Mouse (Mus musculus) kidney, embryonic 14.5 days (tissue): ENCODE results near the gene Dnaic1. TPM values are rescaled to one million over a fixed set of nuclear protein-coding genes. Genes with fewer than 3 reads are reported as not detected.

Experiments
- ATAC-seq: fragments of 200-750 bp; cut with Nextera tagmentation; 2 replicates; pipeline ENCODE4 v1.8.0; 2017; ENCODE audit warnings: moderate number of reproducible peaks, mild to moderate bottlenecking, moderate TSS enrichment, moderate library complexity; ENCODE audit not compliant: low FRiP score, low TSS enrichment
- H3K27ac ChIP-seq: fragments of 300-500 bp; sonication (generic); 2 replicates; pipeline ENCODE4 v1.5.1; 2014; ENCODE audit warnings: low read depth, mild to moderate bottlenecking, low read length, moderate library complexity, mixed read lengths
- H3K27me3 ChIP-seq: fragments of 300-500 bp; sonication (generic); 2 replicates; pipeline ENCODE4 v1.6.1; 2014; ENCODE audit warnings: mild to moderate bottlenecking, low read length; ENCODE audit not compliant: control insufficient read depth, insufficient read depth
- H3K36me3 ChIP-seq: fragments of 300-500 bp; sonication (generic); 2 replicates; pipeline ENCODE4 v1.6.1; 2014; ENCODE audit warnings: low read length, mixed read lengths; ENCODE audit not compliant: control insufficient read depth, insufficient read depth
- H3K4me1 ChIP-seq: fragments of 300-500 bp; sonication (generic); 2 replicates; pipeline ENCODE4 v1.6.1; 2014; ENCODE audit warnings: low read length, mixed read lengths; ENCODE audit not compliant: control insufficient read depth, insufficient read depth
- H3K4me2 ChIP-seq: fragments of 300-500 bp; sonication (generic); replicated peaks from 2 replicates; pipeline ENCODE4 v1.6.1; 2014; ENCODE audit warnings: low read depth, mild to moderate bottlenecking, low read length
- H3K4me3 ChIP-seq: fragments of 300-500 bp; sonication (generic); 2 replicates; pipeline ENCODE4 v1.5.1; 2014; ENCODE audit warnings: mild to moderate bottlenecking, low read length
- H3K9ac ChIP-seq: fragments of 300-500 bp; sonication (generic); 2 replicates; pipeline ENCODE4 v1.6.1; 2014; ENCODE audit warnings: low read depth, mild to moderate bottlenecking, low read length, moderate library complexity
- H3K9me3 ChIP-seq: fragments of 300-500 bp; sonication (generic); 2 replicates; pipeline ENCODE4 v1.6.1; 2016; ENCODE audit warnings: low read length; ENCODE audit not compliant: control insufficient read depth
- WGBS: fragments of 180-500 bp; shearing (Covaris S2); extraction: QIAGEN DNeasy Blood & Tissue Kit; methylation state at CpG from one replicate; pipeline ENCODE4 v1.1.7; 2014; 5-methylcytosine and 5-hydroxymethylcytosine counted together
- polyA plus RNA-seq: library from polyadenylated mRNA; unstranded; fragments of >200 nt; fragmentation: Nextera tagmentation; extraction: Ambion mirVana; gene quantifications from 2 replicates; pipeline ENCODE4 v1.2.1, GENCODE M21; 2014

The Dnaic1 gene
- polyA plus RNA-seq, 1 experiment from 2014 or later = 2.2 TPM

DNA sequence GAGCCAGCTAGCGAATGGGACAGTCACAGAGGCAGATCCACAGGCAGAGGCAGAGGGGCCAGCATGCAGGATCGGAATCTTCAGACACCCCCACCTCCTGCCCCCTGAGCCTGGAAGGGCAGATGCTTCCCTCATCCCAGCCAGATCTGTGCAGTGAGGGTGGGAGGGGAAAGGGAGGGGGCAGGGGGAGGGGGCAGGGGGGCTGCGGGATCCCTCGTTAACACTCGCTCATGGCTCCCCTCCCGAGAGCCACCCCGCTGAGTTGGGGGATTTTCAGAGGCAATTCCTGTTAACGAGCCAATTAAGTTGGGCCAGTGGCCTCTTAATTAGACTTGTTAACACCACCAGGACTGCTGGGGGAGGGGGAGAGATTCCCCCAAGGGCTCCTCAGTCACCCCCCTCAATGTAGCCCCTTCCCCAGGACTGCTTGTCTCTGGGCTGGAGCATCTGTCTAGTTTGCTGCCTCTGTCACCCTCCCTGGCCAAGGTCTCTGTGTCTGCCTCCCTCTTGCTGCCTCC, 102.4 kb downstream of the Dnaic1 start:
- Histone ChIP-seq H3K4me1 (peaks cover 41% of the 10 kb centered on the region), H3K9me3 (no peaks in the 10 kb centered on the region), H3K36me3 (peaks cover 27% of the 10 kb centered on the region; the same call in 1 of the 2 replicates), H3K27ac (peak overlapping the region; percentile 42; the same call in 1 of the 2 replicates), H3K27me3 (no peaks in the 10 kb centered on the region), H3K4me2 (0 out of 2 replicates have a peak overlapping the region, but pooled peaks have one; percentile 5), H3K9ac (peak overlapping the region; percentile 18; the same call in 1 of the 2 replicates), H3K4me3 (no peak overlapping the region)
- WGBS = 16% methylated on average over 8 of the region's 8 CpGs
- ATAC-seq = peak; percentile 43; the same call in 1 of the 2 replicates

DNA sequence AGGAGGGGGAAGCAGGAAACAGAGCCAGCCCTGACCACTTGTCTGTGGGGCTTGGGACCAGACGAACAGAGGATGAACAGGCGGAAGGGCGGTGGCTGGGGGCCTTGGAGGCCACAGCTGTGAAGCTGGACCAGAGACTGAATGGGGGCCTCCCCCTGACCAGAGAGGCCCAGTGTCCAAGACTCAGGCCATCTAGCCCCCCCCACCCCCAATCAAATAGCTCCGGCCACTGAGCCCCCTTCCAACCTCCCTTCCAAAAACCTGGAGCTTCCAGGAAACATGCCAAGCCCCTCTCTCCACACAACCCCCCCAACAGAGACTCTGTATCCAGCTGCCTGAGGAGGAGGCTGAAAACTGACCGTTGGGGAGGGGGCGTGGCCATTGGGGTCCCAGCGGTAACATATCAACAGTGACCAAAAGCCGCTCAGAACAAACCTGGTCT, 103.0 kb downstream of the Dnaic1 start:
- peak overlapping the region; percentile 42; the same call in 1 of the 2 replicates for H3K27ac ChIP-seq
- peaks cover 45% of the 10 kb centered on the region for H3K4me1 ChIP-seq
- 0 out of 2 replicates have a peak overlapping the region, but pooled peaks have one; percentile 18 for H3K9ac ChIP-seq
- peaks cover 27% of the 10 kb centered on the region; the same call in 1 of the 2 replicates for H3K36me3 ChIP-seq
- H3K4me2 ChIP-seq = 0 out of 2 replicates have a peak overlapping the region, but pooled peaks have one; percentile 5
- H3K4me3 ChIP-seq = no peak overlapping the region
- ATAC-seq = peak; percentile 18; the same call in 1 of the 2 replicates
- H3K27me3 ChIP-seq = no peaks in the 10 kb centered on the region
- 23% methylated on average over 8 of the region's 8 CpGs for WGBS
- no peaks in the 10 kb centered on the region for H3K9me3 ChIP-seq

DNA sequence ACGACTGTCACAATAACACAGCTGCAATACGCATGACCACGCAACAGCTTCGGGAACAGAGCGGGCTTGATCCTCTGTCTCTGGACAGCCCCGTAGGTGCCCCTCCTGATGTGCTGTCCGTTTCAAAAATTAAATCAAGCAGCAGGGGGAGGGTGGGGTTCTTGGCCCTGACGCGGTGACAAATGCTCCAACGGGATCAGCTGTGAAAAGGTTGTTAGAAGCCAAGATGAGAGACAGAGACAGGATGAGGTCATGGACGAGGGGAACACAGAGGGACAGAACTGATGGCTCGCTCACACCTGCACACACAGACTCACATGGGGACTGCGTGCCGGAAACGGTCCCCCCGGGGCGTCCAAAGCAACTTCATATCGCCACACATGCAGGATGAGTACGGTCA, 103.6 kb downstream of the Dnaic1 start:
- H3K27me3 ChIP-seq = no peaks in the 10 kb centered on the region

GRCm38 (mm10) chr4:41676248-41677005, 106.9 kb downstream of the Dnaic1 start:
- no peak overlapping the region for H3K9ac ChIP-seq
- no peaks in the 10 kb centered on the region for H3K9me3 ChIP-seq
- no peak for ATAC-seq
- no peaks in the 10 kb centered on the region for H3K27me3 ChIP-seq
- H3K4me1 ChIP-seq = peaks cover 69% of the 10 kb centered on the region
- H3K36me3 ChIP-seq = peaks cover 8% of the 10 kb centered on the region; the same call in 1 of the 2 replicates
- WGBS = 56% methylated on average over 17 of the region's 17 CpGs
- H3K4me3 ChIP-seq = no peak overlapping the region
- no peak overlapping the region for H3K27ac ChIP-seq
- no peak overlapping the region; the same call in 1 of the 2 replicates for H3K4me2 ChIP-seq

More for the DNA sequence above, 103.6 kb downstream of the Dnaic1 start:
- no peak overlapping the region for H3K9ac ChIP-seq
- WGBS = 62% methylated on average over 19 of the region's 19 CpGs
- ATAC-seq = no peak
- no peak overlapping the region for H3K4me2 ChIP-seq
- H3K27ac ChIP-seq = no peak overlapping the region
- peaks cover 49% of the 10 kb centered on the region for H3K4me1 ChIP-seq
- no peak overlapping the region for H3K4me3 ChIP-seq
- no peaks in the 10 kb centered on the region for H3K9me3 ChIP-seq
- H3K36me3 ChIP-seq = peaks cover 27% of the 10 kb centered on the region; the same call in 1 of the 2 replicates

- Histone ChIP-seq H3K27me3 (no peaks in the 10 kb centered on the region), H3K4me1 (peaks cover 64% of the 10 kb centered on the region), H3K9ac (no peak overlapping the region), H3K4me2 (peak overlapping the region; percentile 10; the same call in 1 of the 2 replicates), H3K9me3 (no peaks in the 10 kb centered on the region), H3K36me3 (peaks cover 8% of the 10 kb centered on the region; the same call in 1 of the 2 replicates), H3K4me3 (no peak overlapping the region), H3K27ac (peak overlapping the region; percentile 32; the same call in 1 of the 2 replicates)
- 31% methylated on average over 13 of the region's 13 CpGs for WGBS
- peak; percentile 58 for ATAC-seq
These were observed 107.5 kb downstream of the Dnaic1 start for GRCm38 (mm10) chr4:41677006-41677629.

DNA sequence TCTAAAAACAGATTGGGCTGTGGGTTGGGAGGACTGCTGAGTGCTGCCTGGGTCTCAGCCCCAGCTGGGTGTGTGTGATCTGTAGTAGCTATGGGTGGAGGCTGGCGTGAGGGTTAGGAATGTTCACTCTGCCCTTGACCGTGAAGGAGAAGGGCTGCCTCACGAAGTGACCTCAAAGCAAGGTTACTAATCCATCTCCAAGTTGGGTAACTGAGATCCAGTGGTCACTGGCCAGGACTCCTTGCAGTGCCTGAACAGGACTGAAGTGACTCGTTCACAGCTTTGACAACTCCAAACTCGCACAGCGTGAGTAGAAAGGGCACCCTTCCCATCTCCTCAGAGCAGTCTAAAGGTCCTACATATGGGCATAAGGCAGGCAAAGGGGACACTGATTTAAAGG, 109.3 kb downstream of the Dnaic1 start:
- peak overlapping the region; percentile 71; the same call in 1 of the 2 replicates for H3K27ac ChIP-seq
- H3K27me3 ChIP-seq = no peaks in the 10 kb centered on the region
- WGBS = 55% methylated on average over 6 of the region's 6 CpGs
- H3K4me2 ChIP-seq = no peak overlapping the region
- no peak overlapping the region; the same call in 1 of the 2 replicates for H3K9ac ChIP-seq
- ATAC-seq = no peak
- H3K4me3 ChIP-seq = no peak overlapping the region
- peaks cover 61% of the 10 kb centered on the region for H3K4me1 ChIP-seq
- peaks cover 8% of the 10 kb centered on the region; the same call in 1 of the 2 replicates for H3K36me3 ChIP-seq
- no peaks in the 10 kb centered on the region for H3K9me3 ChIP-seq

- Histone ChIP-seq H3K27me3 (no peaks in the 10 kb centered on the region), H3K4me1 (peaks cover 61% of the 10 kb centered on the region), H3K9me3 (no peaks in the 10 kb centered on the region), H3K4me2 (no peak overlapping the region; the same call in 1 of the 2 replicates), H3K9ac (no peak overlapping the region; the same call in 1 of the 2 replicates), H3K27ac (peak overlapping the region; percentile 71; the same call in 1 of the 2 replicates), H3K4me3 (no peak overlapping the region), H3K36me3 (peaks cover 4% of the 10 kb centered on the region; the same call in 1 of the 2 replicates)
- ATAC-seq = peak; percentile 63; the same call in 1 of the 2 replicates
- WGBS = 40% methylated on average over 1 of the region's 2 CpGs
These were observed 109.7 kb downstream of the Dnaic1 start for GRCm38 (mm10) chr4:41679291-41679690.

- peaks cover 52% of the 10 kb centered on the region for H3K4me1 ChIP-seq
- H3K9me3 ChIP-seq = no peaks in the 10 kb centered on the region
- H3K4me3 ChIP-seq = no peak overlapping the region
- no peak for ATAC-seq
- no peak overlapping the region for H3K4me2 ChIP-seq
- no peaks in the 10 kb centered on the region for H3K27me3 ChIP-seq
- no peak overlapping the region for H3K27ac ChIP-seq
- H3K9ac ChIP-seq = no peak overlapping the region
- WGBS = 68% methylated on average over 4 of the region's 4 CpGs
- no peaks in the 10 kb centered on the region for H3K36me3 ChIP-seq
These were observed 111.6 kb downstream of the Dnaic1 start for GRCm38 (mm10) chr4:41681176-41681575.
